Mouse (Mus musculus) megakaryocyte, embryonic 14.5 days (primary cell): ENCODE results near the gene Abhd2.

ENCODE experiments used
- FLI1 ChIP-seq: IDR thresholded peaks from 2 replicates; pipeline ENCODE4 v1.6.1; 2012; ENCODE audit warnings: low read length, inconsistent platforms, mixed read lengths
- GATA1 ChIP-seq: IDR thresholded peaks from 3 replicates; pipeline ENCODE4 v1.6.1; 2012; ENCODE audit warnings: mixed read lengths, low read length, inconsistent platforms, borderline replicate concordance

DNA sequence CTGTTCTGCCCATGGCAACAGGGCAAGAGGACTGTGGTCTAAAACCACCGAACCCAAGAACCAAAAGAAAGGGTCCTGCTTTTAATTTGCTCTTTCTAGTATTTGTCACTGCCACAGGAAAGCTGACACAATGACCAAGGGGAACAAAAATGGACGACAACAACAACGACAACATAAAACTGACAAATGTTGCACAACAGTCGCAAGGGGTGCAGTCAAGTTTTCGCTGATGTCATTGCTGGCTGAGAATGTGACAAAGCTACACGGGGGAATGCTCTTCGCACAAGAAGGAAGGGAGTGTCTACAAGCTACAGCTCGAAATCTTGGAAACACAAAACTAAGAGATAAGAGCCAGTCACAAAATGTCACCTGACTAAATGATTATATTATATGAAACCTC lies 47.5 kb upstream of the Abhd2 start:
- no peak for TF ChIP-seq GATA1
- TF ChIP-seq FLI1: no peak
